Mouse (Mus musculus) lung, postnatal 25 days (tissue): ENCODE measurements around the gene Tipin.
"Not testable (repeated sequence)": the region's sequence is repeated elsewhere in the genome, so short reads cannot be mapped to it uniquely, and the experiment has no call there.

ENCODE experiments used
- DNase-seq: peaks from one replicate; pipeline ENCODE4 v3.0.0; 2022; ENCODE audit warnings: low spot score

Tipin gene

GRCm38 (mm10) chr9:64272611-64273010 lies 8.8 kb upstream of the Tipin start:
- peak; percentile 37 for DNase-seq

- DNase-seq, result no peak
Observed at GRCm38 (mm10) chr9:64273757-64274156, 7.6 kb upstream of the Tipin start.

GRCm38 (mm10) chr9:64274291-64274690 lies 7.1 kb upstream of the Tipin start:
- no peak for DNase-seq

- no peak for DNase-seq
Observed at GRCm38 (mm10) chr9:64274919-64275318, 6.5 kb upstream of the Tipin start.

GRCm38 (mm10) chr9:64277706-64278105 lies 3.7 kb upstream of the Tipin start:
- peak; percentile 70 for DNase-seq

GRCm38 (mm10) chr9:64278665-64279310 lies 2.6 kb upstream of the Tipin start:
- no peak for DNase-seq

- no peak for DNase-seq
Observed at GRCm38 (mm10) chr9:64281781-64282178, 399 bp downstream of the Tipin start.

- DNase-seq, result no peak
Observed at GRCm38 (mm10) chr9:64282404-64282987, 1.1 kb downstream of the Tipin start.

GRCm38 (mm10) chr9:64303086-64303485 lies 21.7 kb downstream of the Tipin start:
- DNase-seq, result not testable (repeated sequence)

GRCm38 (mm10) chr9:64306476-64307312 lies 25.3 kb downstream of the Tipin start:
- no peak for DNase-seq

GRCm38 (mm10) chr9:64310996-64311785 lies 29.8 kb downstream of the Tipin start:
- no peak for DNase-seq

GRCm38 (mm10) chr9:64312128-64312527 lies 30.7 kb downstream of the Tipin start:
- DNase-seq, result no peak

GRCm38 (mm10) chr9:64314696-64315095 lies 33.3 kb downstream of the Tipin start:
- no peak for DNase-seq

GRCm38 (mm10) chr9:64316986-64317385 lies 35.6 kb downstream of the Tipin start:
- DNase-seq, result no peak

GRCm38 (mm10) chr9:64323976-64324375 lies 42.6 kb downstream of the Tipin start:
- no peak for DNase-seq

GRCm38 (mm10) chr9:64335825-64336224 lies 54.4 kb downstream of the Tipin start:
- DNase-seq, result no peak

- DNase-seq, result no peak
Observed at GRCm38 (mm10) chr9:64339361-64339760, 58.0 kb downstream of the Tipin start.

- DNase-seq, result peak; percentile 63
Observed at GRCm38 (mm10) chr9:64340351-64341253, 59.2 kb downstream of the Tipin start.

- no peak for DNase-seq
Observed at GRCm38 (mm10) chr9:64341254-64341566, 59.8 kb downstream of the Tipin start, which contains the start of gene Dis3l. Dis3l (minus strand) TSS chr9:64341288.

- no peak for DNase-seq
Observed at GRCm38 (mm10) chr9:64341671-64342070, 60.3 kb downstream of the Tipin start.

GRCm38 (mm10) chr9:64343656-64344055 lies 62.3 kb downstream of the Tipin start:
- DNase-seq, result no peak
